Mouse (Mus musculus): ENCODE measurements around the gene Golga2.

- TF ChIP-seq CTCF (IDR thresholded peaks at IDR 0.05; ENCODE audit: borderline replicate concordance, insufficient read depth, low read depth, low read length) (no peak), POLR2A (IDR thresholded peaks at IDR 0.05; ENCODE audit: borderline replicate concordance, insufficient read depth, low read length) (no peak)
Measured at GRCm38 (mm10) chr2:32321591-32322298, 34.6 kb downstream of the Golga2 start.
